Mouse (Mus musculus) heart, postnatal 0 days (tissue): ENCODE data around the gene Eef1akmt3. TPM values are rescaled to one million over a fixed set of nuclear protein-coding genes. Genes with fewer than 3 reads are reported as not detected.

Experiments
- ATAC-seq: fragments of 200-750 bp; cut with Nextera tagmentation; 2 replicates; pipeline ENCODE4 v1.8.0; 2017; ENCODE audit warnings: low read depth, moderate number of reproducible peaks, moderate library complexity; ENCODE audit not compliant: insufficient read depth
- DNase-seq: peaks from one replicate; pipeline ENCODE4 v3.0.0-alpha.2; 2016; ENCODE audit warnings: low spot score
- H3K27ac ChIP-seq: fragments of 300-500 bp; sonication (generic); 2 replicates; pipeline ENCODE4 v1.5.1; 2014; ENCODE audit warnings: low read depth, mild to moderate bottlenecking
- H3K27me3 ChIP-seq: fragments of 300-500 bp; sonication (generic); 2 replicates; pipeline ENCODE4 v1.6.1; 2014; ENCODE audit warnings: low read length, mixed read lengths; ENCODE audit not compliant: control insufficient read depth, insufficient read depth
- H3K36me3 ChIP-seq: fragments of 300-500 bp; sonication (generic); replicated peaks from 2 replicates; pipeline ENCODE4 v1.6.1; 2014; ENCODE audit warnings: low read length, mixed read lengths; ENCODE audit not compliant: control insufficient read depth, insufficient read depth
- H3K4me1 ChIP-seq: fragments of 300-500 bp; sonication (generic); 2 replicates; pipeline ENCODE4 v1.6.1; 2014; ENCODE audit warnings: antibody characterized with exemption; ENCODE audit not compliant: control insufficient read depth, insufficient read depth
- H3K4me2 ChIP-seq: fragments of 300-500 bp; sonication (generic); 2 replicates; pipeline ENCODE4 v1.6.1; 2014; ENCODE audit warnings: low read depth, mild to moderate bottlenecking, low read length, moderate library complexity
- H3K4me3 ChIP-seq: fragments of 300-500 bp; sonication (generic); 2 replicates; pipeline ENCODE4 v1.5.1; 2014; ENCODE audit warnings: low read depth, low read length
- H3K9ac ChIP-seq: fragments of 300-500 bp; sonication (generic); replicated peaks from 2 replicates; pipeline ENCODE4 v1.6.1; 2014; ENCODE audit warnings: low read depth, low read length, mixed read lengths
- H3K9me3 ChIP-seq: fragments of 300-500 bp; sonication (generic); replicated peaks from 2 replicates; pipeline ENCODE4 v1.6.1; 2016; ENCODE audit warnings: low read length; ENCODE audit not compliant: control insufficient read depth
- CTCF ChIP-seq: IDR thresholded peaks from 2 replicates; pipeline ENCODE4 v1.5.1; 2016; ENCODE audit warnings: antibody characterized with exemption, control low read depth, low read depth
- EP300 ChIP-seq: IDR thresholded peaks from 2 replicates; pipeline ENCODE4 v1.6.1; 2016; ENCODE audit warnings: antibody characterized with exemption, low read depth
- WGBS: fragments of 180-500 bp; shearing (Covaris S2); extraction: QIAGEN DNeasy Blood & Tissue Kit; methylation state at CpG from one replicate; pipeline ENCODE4 v1.1.7; 2014; 5-methylcytosine and 5-hydroxymethylcytosine counted together
- polyA plus RNA-seq: library from polyadenylated mRNA; unstranded; fragments of >200 nt; fragmentation: Nextera tagmentation; extraction: Ambion mirVana; gene quantifications from 2 replicates; pipeline ENCODE4 v1.2.1, GENCODE M21; 2015
- total RNA-seq: library from RNA; depleted of rRNA; stranded (reverse); fragments of >200 nt; gene quantifications from 2 replicates; pipeline ENCODE4 v1.2.3, GENCODE M21; 2014; ENCODE audit warnings: low replicate concordance; rRNA removed

Gene Eef1akmt3
- total RNA-seq (not detected in 2 replicates), polyA plus RNA-seq (0.04 and 0.18 TPM in 2 replicates)

DNA sequence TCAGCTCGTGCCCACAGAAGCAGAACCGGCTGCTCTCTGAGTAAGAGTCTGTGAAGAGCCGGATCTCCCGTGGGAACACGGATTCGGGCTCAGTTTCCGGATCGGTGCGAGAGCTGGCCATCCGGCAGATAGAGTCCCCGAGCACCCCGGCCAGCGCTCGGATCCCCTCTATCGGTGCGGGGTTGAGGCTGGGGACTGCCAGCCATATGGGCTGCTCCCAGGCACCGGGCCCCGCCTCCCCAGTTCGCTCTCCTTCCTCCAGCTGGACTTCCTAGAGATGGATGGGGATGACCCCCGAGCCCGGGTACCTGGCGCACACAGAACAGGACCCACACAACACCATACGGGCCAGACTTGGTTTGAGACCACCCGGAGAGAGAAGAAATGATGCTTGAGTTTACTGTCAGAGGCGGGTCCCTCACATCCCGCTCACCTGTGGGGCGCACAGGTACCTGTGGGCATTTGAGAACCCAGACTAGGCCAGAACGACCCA, at the start of gene Eef1akmt3, which contains the start of gene Mettl1:
Gene Eef1akmt3, minus strand, starts transcription at position 240 of the 493 bp plus-strand sequence.
Gene Mettl1, plus strand, starts transcription at position 141 of the 493 bp plus-strand sequence.
- Histone ChIP-seq H3K36me3 (peaks cover 7% of the 10 kb centered on the region; the same call in 1 of the 2 replicates), H3K4me2 (peak within 1 kb of the TSS; percentile 96), H3K4me1 (peaks cover 11% of the 10 kb centered on the region; the same call in 1 of the 2 replicates), H3K27ac (0 out of 2 replicates have a peak within 1 kb of the TSS, but pooled peaks have one; percentile 49), H3K27me3 (peaks cover 10% of the 10 kb centered on the region; the same call in 1 of the 2 replicates), H3K9me3 (no peaks in the 10 kb centered on the region), H3K4me3 (peak within 1 kb of the TSS; percentile 79), H3K9ac (peak within 1 kb of the TSS; percentile 49)
- ATAC-seq (peak; percentile 39; the same call in 1 of the 2 replicates), DNase-seq (no peak)
- WGBS = under 1% methylated on average over 28 of the region's 28 CpGs
- TF ChIP-seq CTCF = no peak

- peaks cover 56% of the 10 kb centered on the region for H3K27me3 ChIP-seq
- H3K36me3 ChIP-seq = peaks cover under 1% of the 10 kb centered on the region; the same call in 1 of the 2 replicates
- peaks cover 8% of the 10 kb centered on the region for H3K4me1 ChIP-seq
- WGBS = 12% methylated on average over 57 of the region's 57 CpGs
- H3K9me3 ChIP-seq = no peaks in the 10 kb centered on the region
- TF ChIP-seq EP300 = no peak
- no peak for TF ChIP-seq CTCF
- H3K9ac ChIP-seq = no peak overlapping the region
- peak; percentile 54 for ATAC-seq
- peak; percentile 32 for DNase-seq
- H3K4me2 ChIP-seq = peak overlapping the region; percentile 43
- peak overlapping the region; percentile 28; the same call in 1 of the 2 replicates for H3K4me3 ChIP-seq
- no peak overlapping the region for H3K27ac ChIP-seq
Observed at GRCm38 (mm10) chr10:127090560-127091411, 49.5 kb upstream of the Eef1akmt3 start.

DNA sequence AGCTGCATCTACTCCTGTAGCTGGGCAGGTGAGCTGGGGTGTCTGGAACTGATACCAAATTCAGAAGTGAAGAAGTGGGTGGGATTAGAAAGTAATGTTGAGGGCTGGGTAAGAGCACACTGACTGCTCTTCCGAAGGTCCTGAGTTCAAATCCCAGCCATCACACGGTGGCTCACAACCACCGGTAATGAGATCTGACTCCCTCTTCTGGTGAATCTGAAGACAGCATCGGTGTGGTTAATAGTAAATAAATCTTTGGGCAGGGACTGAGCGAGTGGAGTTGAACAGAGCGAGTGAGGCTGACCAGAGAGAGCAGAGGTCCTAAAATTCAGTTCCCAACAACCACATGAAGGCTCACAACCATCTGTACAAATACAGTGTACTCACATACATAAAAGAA, 44.3 kb upstream of the Eef1akmt3 start:
- H3K4me3 ChIP-seq = no peak overlapping the region
- no peaks in the 10 kb centered on the region for H3K36me3 ChIP-seq
- H3K4me1 ChIP-seq = no peaks in the 10 kb centered on the region
- no peak overlapping the region for H3K9ac ChIP-seq
- no peaks in the 10 kb centered on the region for H3K9me3 ChIP-seq
- H3K27ac ChIP-seq = no peak overlapping the region
- no peak for ATAC-seq
- H3K27me3 ChIP-seq = peaks cover 70% of the 10 kb centered on the region
- H3K4me2 ChIP-seq = no peak overlapping the region
- DNase-seq = no peak
- no peak for TF ChIP-seq EP300
- TF ChIP-seq CTCF = no peak
- WGBS = 68% methylated on average over 6 of the region's 6 CpGs

GRCm38 (mm10) chr10:127085052-127085451, 43.7 kb upstream of the Eef1akmt3 start:
- DNase-seq (no peak), ATAC-seq (no peak)
- peaks cover 70% of the 10 kb centered on the region for H3K27me3 ChIP-seq
- no peak overlapping the region for H3K9ac ChIP-seq
- WGBS = 70% methylated on average over 9 of the region's 9 CpGs
- no peaks in the 10 kb centered on the region for H3K36me3 ChIP-seq
- H3K4me1 ChIP-seq = no peaks in the 10 kb centered on the region
- no peak overlapping the region for H3K4me3 ChIP-seq
- H3K4me2 ChIP-seq = no peak overlapping the region
- H3K27ac ChIP-seq = no peak overlapping the region
- TF ChIP-seq CTCF (no peak), EP300 (no peak)
- no peaks in the 10 kb centered on the region for H3K9me3 ChIP-seq

DNA sequence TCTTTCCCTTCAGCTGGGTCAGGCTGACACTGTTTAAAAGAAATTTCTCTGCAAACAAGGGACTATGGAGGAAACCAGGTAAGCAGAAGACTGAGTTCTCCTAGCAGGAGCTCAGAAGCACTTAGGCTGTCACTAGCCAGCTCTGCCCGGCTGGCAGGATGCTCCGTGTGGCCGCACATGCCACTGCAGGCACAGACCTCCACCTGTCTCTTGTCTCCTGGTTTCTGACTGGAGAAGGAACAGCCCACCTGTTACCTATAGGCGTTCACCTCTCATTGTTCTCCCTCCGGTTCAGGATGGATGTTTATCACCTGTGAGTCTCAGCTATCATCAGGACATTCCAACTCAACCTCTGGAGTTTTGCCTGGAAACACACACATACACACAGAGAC, 42.6 kb upstream of the Eef1akmt3 start:
- Histone ChIP-seq H3K9me3 (no peaks in the 10 kb centered on the region), H3K27ac (no peak overlapping the region), H3K4me2 (no peak overlapping the region), H3K9ac (no peak overlapping the region), H3K4me3 (no peak overlapping the region), H3K36me3 (no peaks in the 10 kb centered on the region), H3K4me1 (no peaks in the 10 kb centered on the region), H3K27me3 (peaks cover 70% of the 10 kb centered on the region)
- TF ChIP-seq EP300 = no peak
- no peak for TF ChIP-seq CTCF
- DNase-seq (no peak), ATAC-seq (no peak)
- 35% methylated on average over 5 of the region's 5 CpGs for WGBS
